Mouse (Mus musculus) kidney, embryonic 14.5 days (tissue): ENCODE data around the gene Cdkn2b. TPM values are rescaled to one million over a fixed set of nuclear protein-coding genes. Genes with fewer than 3 reads are reported as not detected.

Experiments used
- ATAC-seq: fragments of 200-750 bp; cut with Nextera tagmentation; 2 replicates; pipeline ENCODE4 v1.8.0; 2017; ENCODE audit warnings: moderate number of reproducible peaks, mild to moderate bottlenecking, moderate TSS enrichment, moderate library complexity; ENCODE audit not compliant: low FRiP score, low TSS enrichment
- H3K27ac ChIP-seq: fragments of 300-500 bp; sonication (generic); 2 replicates; pipeline ENCODE4 v1.5.1; 2014; ENCODE audit warnings: low read depth, mild to moderate bottlenecking, low read length, moderate library complexity, mixed read lengths
- H3K27me3 ChIP-seq: fragments of 300-500 bp; sonication (generic); 2 replicates; pipeline ENCODE4 v1.6.1; 2014; ENCODE audit warnings: mild to moderate bottlenecking, low read length; ENCODE audit not compliant: control insufficient read depth, insufficient read depth
- H3K36me3 ChIP-seq: fragments of 300-500 bp; sonication (generic); 2 replicates; pipeline ENCODE4 v1.6.1; 2014; ENCODE audit warnings: low read length, mixed read lengths; ENCODE audit not compliant: control insufficient read depth, insufficient read depth
- H3K4me1 ChIP-seq: fragments of 300-500 bp; sonication (generic); 2 replicates; pipeline ENCODE4 v1.6.1; 2014; ENCODE audit warnings: low read length, mixed read lengths; ENCODE audit not compliant: control insufficient read depth, insufficient read depth
- H3K4me2 ChIP-seq: fragments of 300-500 bp; sonication (generic); replicated peaks from 2 replicates; pipeline ENCODE4 v1.6.1; 2014; ENCODE audit warnings: low read depth, mild to moderate bottlenecking, low read length
- H3K4me3 ChIP-seq: fragments of 300-500 bp; sonication (generic); 2 replicates; pipeline ENCODE4 v1.5.1; 2014; ENCODE audit warnings: mild to moderate bottlenecking, low read length
- H3K9ac ChIP-seq: fragments of 300-500 bp; sonication (generic); 2 replicates; pipeline ENCODE4 v1.6.1; 2014; ENCODE audit warnings: low read depth, mild to moderate bottlenecking, low read length, moderate library complexity
- H3K9me3 ChIP-seq: fragments of 300-500 bp; sonication (generic); 2 replicates; pipeline ENCODE4 v1.6.1; 2016; ENCODE audit warnings: low read length; ENCODE audit not compliant: control insufficient read depth
- WGBS: fragments of 180-500 bp; shearing (Covaris S2); extraction: QIAGEN DNeasy Blood & Tissue Kit; methylation state at CpG from one replicate; pipeline ENCODE4 v1.1.7; 2014; 5-methylcytosine and 5-hydroxymethylcytosine counted together
- polyA plus RNA-seq: library from polyadenylated mRNA; unstranded; fragments of >200 nt; fragmentation: Nextera tagmentation; extraction: Ambion mirVana; gene quantifications from 2 replicates; pipeline ENCODE4 v1.2.1, GENCODE M21; 2014

Cdkn2b gene
- polyA plus RNA-seq, 1 experiment from 2014 or later = 0.55 TPM

DNA sequence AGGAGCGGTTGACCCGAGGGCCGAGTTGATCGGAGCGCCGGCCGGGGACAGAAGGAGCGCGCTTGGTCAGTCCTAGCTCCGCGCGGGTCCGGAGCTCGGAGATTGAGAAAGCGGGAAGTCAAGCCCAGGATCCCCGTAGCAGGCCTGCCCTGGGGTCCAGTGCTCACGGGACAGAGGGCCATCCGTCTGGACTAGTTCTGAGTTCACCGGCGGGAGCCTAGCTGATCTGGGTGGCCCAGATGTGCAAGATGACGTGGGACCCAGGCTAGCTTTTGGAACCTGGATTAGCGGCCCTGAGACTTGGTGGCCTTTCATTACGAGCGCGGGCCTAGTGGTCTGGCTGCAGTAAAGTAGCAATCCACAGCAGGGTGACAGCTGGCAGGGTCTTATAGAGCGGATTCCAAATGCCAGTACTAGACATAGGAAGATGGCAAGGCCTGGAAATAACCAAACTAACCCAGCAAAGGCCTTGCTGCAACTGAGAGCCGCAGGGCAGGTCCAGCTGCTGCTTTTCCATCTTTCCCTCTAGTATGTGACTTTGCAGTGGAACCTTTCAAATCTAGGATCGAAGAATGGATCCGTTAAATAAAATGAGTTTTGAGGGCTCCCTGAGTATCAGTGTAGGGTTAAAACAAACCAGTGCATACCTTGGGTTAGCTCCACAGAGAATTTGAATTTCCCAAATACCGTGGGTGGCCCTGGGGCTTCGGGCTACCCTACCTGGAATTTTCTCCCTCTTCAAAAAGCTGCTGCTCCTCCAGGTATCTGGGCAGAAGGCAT is 15.2 kb downstream of the Cdkn2b start:
- WGBS = 3% methylated on average over 31 of the region's 31 CpGs
- ATAC-seq = peak; percentile 40; the same call in 1 of the 2 replicates
- Histone ChIP-seq H3K4me1 (0 out of 2 replicates have a peak, but pooled peaks cover 6% of the 10 kb centered on the region), H3K27me3 (peaks cover 92% of the 10 kb centered on the region), H3K27ac (no peak overlapping the region), H3K4me2 (peak overlapping the region; percentile 84), H3K9me3 (no peaks in the 10 kb centered on the region), H3K4me3 (peak overlapping the region; percentile 60), H3K36me3 (no peaks in the 10 kb centered on the region), H3K9ac (0 out of 2 replicates have a peak overlapping the region, but pooled peaks have one; percentile 51)

GRCm38 (mm10) chr4:89294486-89295440 is 16.1 kb downstream of the Cdkn2b start, which contains the start of gene Cdkn2a:
TSS of gene Cdkn2a (minus strand) at chr4:89294653.
- Histone ChIP-seq H3K4me1 (0 out of 2 replicates have a peak, but pooled peaks cover 6% of the 10 kb centered on the region), H3K9me3 (no peaks in the 10 kb centered on the region), H3K27me3 (peaks cover 92% of the 10 kb centered on the region), H3K27ac (no peak within 1 kb of the TSS), H3K4me2 (peak within 1 kb of the TSS; percentile 84), H3K36me3 (no peaks in the 10 kb centered on the region), H3K4me3 (peak within 1 kb of the TSS; percentile 60), H3K9ac (peak within 1 kb of the TSS; percentile 51; the same call in 1 of the 2 replicates)
- ATAC-seq = peak; percentile 86
- under 1% methylated on average over 104 of the region's 117 CpGs for WGBS

DNA sequence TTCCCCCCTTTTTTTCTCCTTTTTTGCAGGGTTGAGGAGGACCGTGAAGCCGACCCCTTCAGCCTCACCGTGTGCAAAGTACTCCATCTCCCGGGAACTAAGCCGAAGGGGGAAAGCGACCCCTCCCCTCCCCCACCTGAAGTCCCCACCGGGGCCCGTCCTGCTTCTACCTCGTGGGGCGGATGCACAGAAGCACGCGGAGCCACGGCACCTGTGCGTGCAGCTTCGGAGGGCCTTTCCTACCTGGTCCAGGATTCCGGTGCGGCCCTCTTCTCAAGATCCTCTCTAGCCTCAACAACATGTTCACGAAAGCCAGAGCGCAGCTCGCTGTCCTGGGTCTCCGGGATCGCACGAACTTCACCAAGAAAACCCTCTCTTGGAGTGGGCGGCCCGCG is 16.8 kb downstream of the Cdkn2b start:
- Histone ChIP-seq H3K36me3 (no peaks in the 10 kb centered on the region), H3K4me1 (0 out of 2 replicates have a peak, but pooled peaks cover 6% of the 10 kb centered on the region), H3K9me3 (no peaks in the 10 kb centered on the region), H3K27me3 (peaks cover 92% of the 10 kb centered on the region), H3K4me2 (peak overlapping the region; percentile 84), H3K27ac (no peak overlapping the region), H3K9ac (peak overlapping the region; percentile 38; the same call in 1 of the 2 replicates), H3K4me3 (peak overlapping the region; percentile 60)
- ATAC-seq = 0 out of 2 replicates have a peak, but pooled peaks have one; percentile 29
- 1% methylated on average over 26 of the region's 26 CpGs for WGBS

GRCm38 (mm10) chr4:89293516-89293915 is 17.3 kb downstream of the Cdkn2b start:
- no peak overlapping the region for H3K4me3 ChIP-seq
- peaks cover 95% of the 10 kb centered on the region for H3K27me3 ChIP-seq
- H3K4me1 ChIP-seq = 0 out of 2 replicates have a peak, but pooled peaks cover 6% of the 10 kb centered on the region
- H3K27ac ChIP-seq = no peak overlapping the region
- no peak overlapping the region for H3K9ac ChIP-seq
- no peak overlapping the region for H3K4me2 ChIP-seq
- H3K36me3 ChIP-seq = no peaks in the 10 kb centered on the region
- no peak for ATAC-seq
- H3K9me3 ChIP-seq = no peaks in the 10 kb centered on the region
- 4% methylated on average over 7 of the region's 7 CpGs for WGBS

- Histone ChIP-seq H3K27me3 (peaks cover 86% of the 10 kb centered on the region), H3K9me3 (no peaks in the 10 kb centered on the region), H3K36me3 (no peaks in the 10 kb centered on the region), H3K4me2 (no peak overlapping the region), H3K4me1 (0 out of 2 replicates have a peak, but pooled peaks cover 1% of the 10 kb centered on the region), H3K27ac (no peak overlapping the region), H3K9ac (no peak overlapping the region), H3K4me3 (no peak overlapping the region)
- ATAC-seq = no peak
- WGBS = 3% methylated on average over 4 of the region's 4 CpGs
These were observed 21.8 kb downstream of the Cdkn2b start for GRCm38 (mm10) chr4:89289028-89289427.

GRCm38 (mm10) chr4:89286566-89286965 is 24.3 kb downstream of the Cdkn2b start:
- 0 out of 2 replicates have a peak, but pooled peaks cover 3% of the 10 kb centered on the region for H3K4me1 ChIP-seq
- no peak overlapping the region for H3K27ac ChIP-seq
- no peak overlapping the region for H3K4me3 ChIP-seq
- no peak overlapping the region for H3K4me2 ChIP-seq
- H3K36me3 ChIP-seq = no peaks in the 10 kb centered on the region
- ATAC-seq = no peak
- WGBS = 0% methylated on average over 1 of the region's 1 CpGs
- H3K9me3 ChIP-seq = no peaks in the 10 kb centered on the region
- H3K9ac ChIP-seq = no peak overlapping the region
- H3K27me3 ChIP-seq = peaks cover 85% of the 10 kb centered on the region

DNA sequence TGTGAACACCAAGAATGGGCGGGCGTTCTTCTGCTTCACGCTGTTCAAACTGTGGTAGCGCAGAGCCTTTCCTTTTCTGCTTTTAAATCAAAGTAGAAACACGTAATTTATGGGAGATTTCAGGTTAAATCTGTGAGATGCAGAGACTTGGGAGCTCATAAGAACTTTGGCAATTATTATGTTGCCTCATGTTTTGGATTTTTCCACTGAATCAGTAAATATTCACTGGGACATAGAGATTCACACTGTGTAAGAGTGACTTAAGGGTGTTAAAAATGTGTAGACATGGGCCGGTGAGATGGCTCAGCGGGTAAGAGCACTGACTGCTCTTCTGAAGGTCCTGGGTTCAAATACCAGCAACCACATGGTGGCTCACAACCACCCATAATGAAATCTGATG is 25.2 kb downstream of the Cdkn2b start:
- H3K9ac ChIP-seq = no peak overlapping the region
- H3K4me1 ChIP-seq = 0 out of 2 replicates have a peak, but pooled peaks cover 3% of the 10 kb centered on the region
- no peak overlapping the region for H3K4me3 ChIP-seq
- H3K9me3 ChIP-seq = no peaks in the 10 kb centered on the region
- no peak overlapping the region for H3K27ac ChIP-seq
- no peaks in the 10 kb centered on the region for H3K36me3 ChIP-seq
- peaks cover 84% of the 10 kb centered on the region for H3K27me3 ChIP-seq
- WGBS = 39% methylated on average over 7 of the region's 7 CpGs
- ATAC-seq = no peak
- H3K4me2 ChIP-seq = no peak overlapping the region

DNA sequence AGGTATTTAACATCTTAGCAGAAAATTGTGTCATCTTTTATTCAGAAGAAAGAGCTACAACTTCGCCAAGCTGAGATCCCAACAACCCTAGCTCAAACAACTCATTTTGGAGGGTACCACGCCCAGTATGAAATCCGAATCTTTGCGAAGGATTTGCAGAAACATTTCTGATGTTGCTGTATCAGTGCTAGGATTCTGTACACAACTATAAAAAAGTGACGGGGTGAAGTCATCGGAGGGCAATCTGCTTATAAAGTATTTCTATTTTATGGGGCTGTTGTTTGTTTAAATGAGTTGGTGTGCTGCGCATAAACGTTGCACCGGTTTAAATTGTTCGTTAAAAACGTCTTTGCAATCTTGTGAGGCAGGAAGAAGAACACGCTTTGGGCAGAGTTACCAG is 28.2 kb downstream of the Cdkn2b start:
- Histone ChIP-seq H3K27me3 (peaks cover 82% of the 10 kb centered on the region), H3K36me3 (no peaks in the 10 kb centered on the region), H3K4me3 (no peak overlapping the region), H3K4me2 (no peak overlapping the region), H3K9me3 (no peaks in the 10 kb centered on the region), H3K27ac (no peak overlapping the region), H3K9ac (no peak overlapping the region), H3K4me1 (0 out of 2 replicates have a peak, but pooled peaks cover 3% of the 10 kb centered on the region)
- WGBS = under 1% methylated on average over 12 of the region's 12 CpGs
- ATAC-seq = no peak
